Comparison of ENCODE assay signal across 8 mouse cellular contexts in genomic region chr5:137656977-137657376, GRCm38 (mm10). TPM values are rescaled to one million over a fixed set of nuclear protein-coding genes. Genes with fewer than 3 reads are reported as not detected.
DNase-seq lines count a peak whose midpoint lies in the region; ATAC-seq and TF ChIP-seq lines count a peak whose summit lies in the region.

No protein-coding gene starts in this region.

- peak; percentile 62 for ATAC-seq in intestine, embryonic 16.5 days

- no peak for TF ChIP-seq POLR2A in thymus, adult 2 months (IDR thresholded peaks at IDR 0.05; ENCODE audit: control insufficient read depth, extremely low read depth, insufficient read depth, low read length, poor library complexity)

- 56% methylated on average over 6 of the region's 6 CpGs for WGBS in thymus, adult 2 months
- WGBS in intestine, embryonic 16.5 days = 23% methylated on average over 6 of the region's 6 CpGs
- WGBS in midbrain, embryonic 10.5 days = 38% methylated on average over 6 of the region's 6 CpGs

- no peak overlapping the region for H3K9ac ChIP-seq in intestine, embryonic 16.5 days (ENCODE audit: low read depth, low read length)

- H3K9me3 ChIP-seq in intestine, embryonic 16.5 days (ENCODE audit: control insufficient read depth, low read length) = no peaks in the 10 kb centered on the region
- H3K9me3 ChIP-seq in midbrain, embryonic 10.5 days (replicated peaks) = no peaks in the 10 kb centered on the region

- H3K27me3 ChIP-seq in thymus, adult 2 months (ENCODE audit: control insufficient read depth, insufficient read depth, low read length) = no peaks in the 10 kb centered on the region
- H3K27me3 ChIP-seq in intestine, embryonic 16.5 days (replicated peaks; ENCODE audit: control insufficient read depth, insufficient read depth, low read length) = no peaks in the 10 kb centered on the region
- H3K27me3 ChIP-seq in midbrain, embryonic 10.5 days (ENCODE audit: low read depth, poor library complexity, severe bottlenecking) = no peaks in the 10 kb centered on the region

- H3K27ac ChIP-seq in thymus, adult 2 months (ENCODE audit: control insufficient read depth, insufficient read depth, low read length) = no peak overlapping the region
- H3K27ac ChIP-seq in intestine, embryonic 16.5 days (ENCODE audit: low read length) = no peak overlapping the region
- no peak overlapping the region for H3K27ac ChIP-seq in midbrain, embryonic 10.5 days (replicated peaks)

- TF ChIP-seq CTCF in thymus, adult 2 months (IDR thresholded peaks at IDR 0.05; ENCODE audit: borderline replicate concordance, control insufficient read depth, extremely low read depth, insufficient read depth, low read length, poor library complexity) = peak; percentile 60; the same call in 1 of the 2 replicates

- no peak overlapping the region for H3K4me2 ChIP-seq in intestine, embryonic 16.5 days (ENCODE audit: low read depth, low read length)

- peaks cover 11% of the 10 kb centered on the region for H3K4me1 ChIP-seq in thymus, adult 2 months (replicated peaks; ENCODE audit: control insufficient read depth, insufficient read depth, low read length)
- H3K4me1 ChIP-seq in intestine, embryonic 16.5 days (ENCODE audit: control insufficient read depth, insufficient read depth, low read length) = no peaks in the 10 kb centered on the region
- H3K4me1 ChIP-seq in midbrain, embryonic 10.5 days = no peaks in the 10 kb centered on the region

- DNase-seq in thymus, adult 2 months = peak; percentile 59
- DNase-seq in thymus, adult 18-20 months = no peak
- DNase-seq in cerebellum, postnatal 25 days = peak; percentile 76 to 82
- peak; percentile 81 for DNase-seq in gastrocnemius, adult 18-20 months (ENCODE audit: low spot score)
- DNase-seq in left cerebral cortex, postnatal 4 days = peak; percentile 77
- DNase-seq in midbrain, embryonic 10.5 days (ENCODE audit: low spot score) = peak; percentile 55
- DNase-seq in spleen, postnatal 36 days (ENCODE audit: low spot score in 2 of 2) = peak; percentile 44 to 64

- intact Hi-C loops in left cerebral cortex, postnatal 4 days (cut with DNase I) = loop anchor here (5.0 kb wide), 2 partner anchors 85 to 100 kb away; partner anchors contain the start of gene Nyap1

- H3K4me3 ChIP-seq in thymus, adult 2 months (ENCODE audit: control insufficient read depth, insufficient read depth, low read length) = no peak overlapping the region
- no peak overlapping the region for H3K4me3 ChIP-seq in intestine, embryonic 16.5 days (ENCODE audit: low read length)
- H3K4me3 ChIP-seq in midbrain, embryonic 10.5 days = no peak overlapping the region

- peaks cover 80% of the 10 kb centered on the region for H3K36me3 ChIP-seq in thymus, adult 2 months (ENCODE audit: control insufficient read depth, insufficient read depth, low read length)
- peaks cover 15% of the 10 kb centered on the region for H3K36me3 ChIP-seq in intestine, embryonic 16.5 days (ENCODE audit: control insufficient read depth, insufficient read depth, low read length)
- peaks cover 80% of the 10 kb centered on the region for H3K36me3 ChIP-seq in midbrain, embryonic 10.5 days

RNA-seq across cellular contexts. Expression of gene Irs3, which starts 11.5 kb away (rescaled TPM):
- 2.2 and 2.5 TPM in 2 replicates for polyA plus RNA-seq in thymus, adult 2 months (2012; rRNA removed)
- under 1 TPM; 0.59 to 0.90 TPM for total RNA-seq in gastrocnemius, adult 18-20 months (2021)
- polyA plus RNA-seq in intestine, embryonic 16.5 days (2015; fragmentation: Nextera tagmentation; extraction: Ambion mirVana) = 0.23 and 0.27 TPM in 2 replicates
- under 1 TPM in 1 of 2 experiments, not detected in 1; 0.28 TPM for total RNA-seq in left cerebral cortex, postnatal 4 days (2021)
- 0.36 and 0.48 TPM in 2 replicates for polyA plus RNA-seq in midbrain, embryonic 10.5 days (2016; fragmentation: Nextera tagmentation; extraction: Ambion mirVana)

RNA-seq across cellular contexts. Expression of gene Sap25, which starts 15.8 kb away (rescaled TPM):
- 576 and 646 TPM in 2 replicates for polyA plus RNA-seq in thymus, adult 2 months (2012; rRNA removed)
- 1 to 10 TPM; 2.6 to 3.0 TPM for total RNA-seq in gastrocnemius, adult 18-20 months (2021)
- polyA plus RNA-seq in intestine, embryonic 16.5 days (2015; fragmentation: Nextera tagmentation; extraction: Ambion mirVana) = 6.4 and 8.1 TPM in 2 replicates
- total RNA-seq in left cerebral cortex, postnatal 4 days (2021) = 1 to 10 TPM; 2.8 to 4.9 TPM
- 7.7 and 7.8 TPM in 2 replicates for polyA plus RNA-seq in midbrain, embryonic 10.5 days (2016; fragmentation: Nextera tagmentation; extraction: Ambion mirVana)

RNA-seq across cellular contexts. Expression of gene Agfg2, which starts 27.5 kb away (rescaled TPM):
- 205 and 213 TPM in 2 replicates for polyA plus RNA-seq in thymus, adult 2 months (2012; rRNA removed)
- 1 to 10 TPM; 5.9 to 7.5 TPM for total RNA-seq in gastrocnemius, adult 18-20 months (2021)
- polyA plus RNA-seq in intestine, embryonic 16.5 days (2015; fragmentation: Nextera tagmentation; extraction: Ambion mirVana) = 18.6 and 19.8 TPM in 2 replicates
- total RNA-seq in left cerebral cortex, postnatal 4 days (2021) = 10 to 100 TPM; 23.9 to 24.7 TPM
- polyA plus RNA-seq in midbrain, embryonic 10.5 days (2016; fragmentation: Nextera tagmentation; extraction: Ambion mirVana) = 27.2 and 28.8 TPM in 2 replicates

RNA-seq across cellular contexts. Expression of gene Gm20605, which starts 28.0 kb away (rescaled TPM):
- 149 and 153 TPM in 2 replicates for polyA plus RNA-seq in thymus, adult 2 months (2012; rRNA removed)
- total RNA-seq in gastrocnemius, adult 18-20 months (2021) = 1 to 10 TPM; 1.0 to 2.2 TPM
- 10.8 and 12.2 TPM in 2 replicates for polyA plus RNA-seq in intestine, embryonic 16.5 days (2015; fragmentation: Nextera tagmentation; extraction: Ambion mirVana)
- 10 to 100 TPM in 1 of 2 experiments, 1 to 10 TPM in 1; 9.9 to 10.2 TPM for total RNA-seq in left cerebral cortex, postnatal 4 days (2021)
- polyA plus RNA-seq in midbrain, embryonic 10.5 days (2016; fragmentation: Nextera tagmentation; extraction: Ambion mirVana) = 14.0 and 15.4 TPM in 2 replicates

RNA-seq across cellular contexts. Expression of gene Lrch4, which starts 28.1 kb away (rescaled TPM):
- polyA plus RNA-seq in thymus, adult 2 months (2012; rRNA removed) = 576 and 587 TPM in 2 replicates
- 10 to 100 TPM; 15.0 to 18.0 TPM for total RNA-seq in gastrocnemius, adult 18-20 months (2021)
- polyA plus RNA-seq in intestine, embryonic 16.5 days (2015; fragmentation: Nextera tagmentation; extraction: Ambion mirVana) = 34.5 and 37.8 TPM in 2 replicates
- total RNA-seq in left cerebral cortex, postnatal 4 days (2021) = 10 to 100 TPM; 13.7 to 13.9 TPM
- 27.2 and 32.7 TPM in 2 replicates for polyA plus RNA-seq in midbrain, embryonic 10.5 days (2016; fragmentation: Nextera tagmentation; extraction: Ambion mirVana)

Comparison
In these comparisons a context has a peak if more than half of its experiments do, and no peak if none do; other contexts are left out.
1. DNase-seq: peak in thymus, adult 2 months (single experiment), cerebellum, postnatal 25 days (2 of 2), gastrocnemius, adult 18-20 months (single experiment), left cerebral cortex, postnatal 4 days (single experiment), midbrain, embryonic 10.5 days (single experiment) and spleen, postnatal 36 days (2 of 2); none in thymus, adult 18-20 months (0 of 2).
2. RNA of gene Sap25, which starts 15.8 kb away (polyA plus RNA-seq): 576 to 646 TPM in thymus, adult 2 months; 6.4 to 8.1 TPM in intestine, embryonic 16.5 days and 7.7 to 7.8 TPM in midbrain, embryonic 10.5 days; every median in the first group is over 10 times any median in the second.